Mouse (Mus musculus) ZHBTc4 (cell line): ENCODE measurements around the gene Olr1.
A peak's percentile ranks its signal among the peaks of the same experiment; 100 is the strongest.

Source experiments
- DNase-seq: peaks from one replicate; pipeline ENCODE4 v3.0.0-alpha.2; 2011; ENCODE audit warnings: low read depth, low spot score

Gene Olr1

GRCm38 (mm10) chr6:129507024-129507423 lies at the start of gene Olr1:
Gene Olr1, minus strand, starts transcription at chr6:129507165.
- no peak for DNase-seq

- DNase-seq = no peak
Observed at GRCm38 (mm10) chr6:129548009-129548408, 41.0 kb upstream of the Olr1 start.

DNA sequence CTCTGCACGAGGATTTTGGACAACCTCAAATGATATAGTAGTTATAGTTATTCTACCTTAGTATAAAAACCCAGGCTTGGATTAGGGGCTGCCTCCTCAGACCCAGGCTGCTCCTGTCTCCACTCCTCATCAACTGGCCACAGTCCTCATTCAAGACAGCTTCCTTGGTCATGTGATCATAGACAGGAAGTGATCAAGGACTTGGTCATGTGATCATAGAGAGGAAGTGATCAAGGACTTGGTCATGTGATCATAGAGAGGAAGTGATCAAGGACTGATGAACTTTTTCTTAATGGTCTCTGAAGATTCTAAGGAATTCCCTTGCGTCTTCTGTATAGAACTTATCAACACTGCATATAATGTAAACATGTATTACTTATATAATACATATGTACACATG lies 40.3 kb upstream of the Olr1 start:
- no peak for DNase-seq

DNA sequence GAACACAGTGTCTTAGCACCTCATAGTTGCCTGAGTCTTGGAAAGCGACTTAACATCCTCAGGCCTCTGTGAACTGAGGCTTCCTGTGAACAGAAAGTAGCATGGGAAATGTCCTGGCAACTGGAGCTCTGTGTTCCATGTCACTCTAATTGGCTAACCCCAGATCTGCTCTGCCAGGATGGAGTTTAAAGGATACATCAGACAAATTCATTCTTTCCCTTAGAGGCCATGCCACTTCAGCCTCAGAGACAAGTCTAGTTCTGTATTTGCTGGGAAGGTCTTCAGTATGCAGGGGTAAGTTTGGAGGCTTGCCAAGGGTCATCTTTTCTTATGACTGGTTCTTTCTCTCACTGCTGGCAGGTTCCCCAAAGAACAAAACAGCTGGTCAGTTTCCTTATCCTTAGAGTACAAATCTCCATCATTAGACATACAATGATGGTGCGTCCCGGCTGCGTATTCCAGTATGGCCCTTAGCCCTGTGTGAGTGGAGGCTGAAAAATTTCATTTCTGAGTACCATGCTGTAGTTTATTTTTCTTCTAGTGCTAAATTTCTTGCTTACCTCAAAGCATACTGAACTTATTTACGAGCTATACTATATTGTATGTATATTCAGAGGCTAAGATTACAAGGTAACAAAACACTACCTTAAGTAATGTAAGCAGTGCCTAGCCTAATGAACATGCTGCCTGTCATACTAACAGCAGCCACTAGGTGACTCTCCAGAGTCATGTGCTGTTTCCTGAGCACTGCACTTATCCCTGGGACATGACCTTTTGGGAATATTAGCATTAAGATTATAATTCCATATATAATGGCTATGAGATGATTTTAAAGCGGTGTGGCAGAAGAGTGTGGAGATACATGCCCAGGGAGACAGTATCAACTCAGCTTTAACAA lies 37.0 kb upstream of the Olr1 start:
- peak; percentile 71 for DNase-seq

DNA sequence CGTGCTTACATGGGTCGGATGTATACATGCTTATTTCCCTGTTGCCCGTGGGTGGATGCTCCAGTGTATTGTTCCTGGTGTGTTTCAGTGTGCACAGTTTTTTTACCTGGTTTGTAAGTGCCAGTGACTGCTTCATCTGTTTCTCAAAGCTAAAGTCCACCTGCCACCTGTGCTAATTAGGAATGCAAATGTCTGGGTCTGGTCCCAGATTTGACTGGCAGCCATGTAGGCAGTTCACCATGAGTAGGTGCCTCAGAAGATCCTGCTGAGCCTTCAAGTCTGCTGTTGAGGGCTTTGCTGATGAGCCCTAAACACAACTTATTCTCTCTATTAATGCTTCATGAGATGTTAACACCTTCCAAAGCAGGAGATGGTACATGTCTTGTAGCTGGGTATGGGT lies 35.6 kb upstream of the Olr1 start:
- DNase-seq = no peak

- no peak for DNase-seq
Observed at GRCm38 (mm10) chr6:129541931-129542330, 35.0 kb upstream of the Olr1 start.

DNA sequence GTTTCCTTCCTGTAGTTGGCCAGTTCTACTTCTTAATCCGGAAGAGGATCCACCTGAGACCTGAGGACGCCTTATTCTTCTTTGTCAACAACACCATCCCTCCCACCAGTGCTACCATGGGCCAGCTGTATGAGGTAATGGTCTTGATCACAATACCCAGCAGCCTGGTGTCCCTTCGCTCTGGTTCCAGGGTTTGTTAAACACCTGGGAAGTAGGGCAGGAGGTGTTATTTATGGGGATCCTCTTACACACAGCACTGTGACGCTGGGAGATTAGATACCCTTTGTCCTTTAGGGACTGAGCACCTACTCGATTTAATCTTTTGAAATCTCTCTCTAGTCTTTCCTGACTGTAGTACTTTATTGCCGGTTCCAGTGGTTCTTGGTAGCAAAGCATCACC lies 31.6 kb upstream of the Olr1 start:
- no peak for DNase-seq

DNA sequence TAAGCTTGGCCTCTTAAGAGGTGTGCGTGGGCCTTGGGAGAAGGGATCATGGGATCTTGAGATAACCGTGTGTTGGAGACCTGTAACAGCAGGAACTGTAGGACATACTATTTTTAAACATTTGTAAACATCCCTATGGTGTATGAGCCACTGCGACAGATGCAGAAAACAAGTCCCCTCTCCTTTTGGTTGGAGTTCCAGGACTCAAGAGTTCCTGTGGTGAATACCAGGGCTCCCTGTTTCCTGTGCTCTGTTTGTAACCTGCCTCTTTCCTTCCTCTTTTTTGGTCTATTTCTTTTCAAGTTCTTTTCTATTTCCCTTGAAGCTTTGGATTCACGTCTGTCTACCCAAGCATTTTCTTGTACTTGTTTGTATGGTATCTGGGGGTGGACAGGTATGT lies 28.8 kb upstream of the Olr1 start:
- no peak for DNase-seq

DNA sequence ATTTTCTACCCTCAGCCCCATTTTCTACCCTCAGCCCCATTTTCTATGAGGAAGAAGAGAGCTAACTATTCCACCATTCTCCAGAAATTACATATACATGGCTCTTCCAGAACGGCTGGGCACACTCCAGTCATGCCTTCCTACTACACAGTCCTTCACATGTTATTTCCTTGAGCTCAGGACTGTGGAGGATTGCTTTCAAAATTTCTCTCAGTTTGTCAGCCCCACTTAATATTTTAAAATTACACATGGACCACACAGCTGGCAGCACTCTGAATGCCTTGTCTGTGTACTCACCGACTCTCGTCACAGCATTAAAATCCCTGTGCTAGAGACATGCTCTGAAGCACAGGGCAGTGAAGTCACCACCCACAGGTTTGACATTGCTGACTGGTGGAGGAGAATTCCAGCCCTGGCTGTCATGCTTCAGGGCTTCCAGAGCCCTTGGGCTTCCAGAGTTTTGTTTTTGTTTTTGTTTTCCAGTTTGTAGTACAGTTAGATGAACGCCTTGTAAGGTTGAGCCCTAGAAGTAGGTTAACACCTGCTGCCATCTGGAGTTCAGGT lies 27.7 kb upstream of the Olr1 start:
- DNase-seq = no peak

DNA sequence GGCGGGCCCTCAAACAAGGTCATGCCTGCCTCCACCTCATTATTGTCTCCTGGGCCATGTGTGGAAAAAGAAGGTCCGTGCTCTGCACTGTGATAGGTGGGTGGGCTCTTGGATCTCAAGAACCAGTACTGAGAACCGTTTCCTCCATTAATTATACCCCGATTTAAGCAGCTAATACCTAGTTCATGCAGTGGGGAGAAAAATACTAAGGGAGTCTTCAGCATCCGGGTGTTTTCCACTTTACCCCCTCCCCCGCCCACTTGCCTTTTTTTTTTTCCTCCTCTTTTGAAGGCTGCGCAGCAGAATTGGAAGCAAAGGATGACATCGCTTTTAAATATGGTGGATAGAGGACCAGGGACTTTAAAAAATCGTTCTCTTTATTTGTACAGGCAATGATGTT lies 27.1 kb upstream of the Olr1 start:
- no peak for DNase-seq

DNA sequence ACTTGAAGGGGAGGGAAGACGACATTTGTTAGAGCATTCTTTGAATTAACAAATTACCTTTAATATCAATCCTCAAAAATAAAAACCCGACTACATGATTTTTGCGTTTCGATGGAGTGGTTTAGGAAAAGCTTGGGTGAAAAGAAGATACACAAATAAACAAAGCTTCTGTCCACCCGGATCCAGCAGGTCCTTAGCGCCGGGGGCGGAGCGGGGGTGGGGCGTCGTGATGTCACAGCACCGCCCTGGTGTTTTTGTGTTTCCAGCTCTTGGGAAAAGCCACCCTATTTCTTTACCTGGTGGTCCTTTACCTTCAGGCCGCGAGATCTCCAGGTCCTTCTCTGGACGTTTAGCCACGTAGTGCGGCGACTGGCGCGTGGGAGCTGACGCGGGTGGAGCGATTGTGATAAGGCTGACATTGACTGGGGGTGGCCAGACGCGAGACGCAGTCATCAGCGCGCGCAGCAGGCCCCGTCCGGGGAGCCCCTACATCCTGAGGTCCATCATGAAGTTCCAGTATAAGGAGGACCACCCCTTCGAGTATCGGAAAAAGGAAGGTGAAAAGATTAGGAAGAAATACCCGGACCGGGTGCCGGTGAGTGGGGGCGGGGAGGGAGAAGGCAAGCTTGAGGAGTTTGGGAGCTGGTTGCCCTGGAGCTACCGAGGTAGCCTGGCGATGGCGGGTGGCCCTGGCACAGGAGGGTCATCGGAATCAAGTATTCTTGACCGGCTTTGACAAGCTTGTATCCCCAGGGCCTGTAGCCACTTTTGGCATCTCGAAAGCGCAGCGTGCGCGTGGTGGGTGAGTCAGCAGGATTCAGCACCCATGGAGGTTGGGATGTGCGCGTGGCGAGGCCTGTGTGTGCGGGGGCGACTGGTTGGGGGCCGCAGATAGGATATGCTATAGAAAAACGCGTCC lies 26.2 kb upstream of the Olr1 start, which contains the start of gene Gabarapl1:
Gabarapl1 (plus strand) TSS at position 219 of the 919 bp plus-strand sequence.
- peak; percentile 85 for DNase-seq

DNA sequence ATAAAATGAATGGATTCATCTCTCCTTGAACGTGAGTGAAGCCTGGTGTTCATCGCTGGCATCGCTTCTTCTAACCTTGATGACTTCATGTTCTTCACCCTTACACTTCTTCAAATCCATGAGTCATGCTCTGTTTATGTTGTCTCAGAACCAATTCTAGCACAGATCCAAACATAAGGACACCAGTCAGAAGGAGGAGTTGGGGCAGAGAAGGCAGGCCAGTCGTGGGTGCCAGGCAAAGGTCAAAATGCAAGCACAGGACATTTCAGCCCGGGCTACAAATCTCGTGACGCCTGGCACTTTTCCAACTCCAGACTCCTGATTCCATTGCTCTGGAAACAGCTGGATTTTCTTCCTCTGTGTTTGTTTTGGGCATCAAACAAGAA lies 25.6 kb upstream of the Olr1 start:
- DNase-seq = peak; percentile 72

GRCm38 (mm10) chr6:129530261-129530660 lies 23.3 kb upstream of the Olr1 start:
- no peak for DNase-seq

DNA sequence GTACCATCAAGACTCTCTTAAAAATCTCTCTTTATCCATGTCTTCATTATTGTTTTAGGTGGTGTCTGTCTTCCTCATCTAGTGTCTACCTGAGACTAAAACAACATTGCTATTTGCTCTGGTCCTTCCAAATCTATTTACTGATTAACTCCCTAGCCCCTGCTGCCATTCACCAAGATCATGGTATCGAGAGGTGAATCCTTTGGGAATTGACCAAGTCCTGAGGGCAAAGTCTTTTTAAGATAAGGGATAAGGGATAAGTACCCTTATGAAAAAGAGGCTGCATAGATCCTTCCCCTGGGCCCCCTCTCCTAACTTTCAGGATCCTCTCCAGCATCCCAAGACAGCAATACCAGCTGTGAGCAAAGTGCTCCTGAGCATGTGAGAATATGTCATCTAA lies 22.6 kb upstream of the Olr1 start:
- no peak for DNase-seq

GRCm38 (mm10) chr6:129527416-129527815 lies 20.5 kb upstream of the Olr1 start:
- no peak for DNase-seq

DNA sequence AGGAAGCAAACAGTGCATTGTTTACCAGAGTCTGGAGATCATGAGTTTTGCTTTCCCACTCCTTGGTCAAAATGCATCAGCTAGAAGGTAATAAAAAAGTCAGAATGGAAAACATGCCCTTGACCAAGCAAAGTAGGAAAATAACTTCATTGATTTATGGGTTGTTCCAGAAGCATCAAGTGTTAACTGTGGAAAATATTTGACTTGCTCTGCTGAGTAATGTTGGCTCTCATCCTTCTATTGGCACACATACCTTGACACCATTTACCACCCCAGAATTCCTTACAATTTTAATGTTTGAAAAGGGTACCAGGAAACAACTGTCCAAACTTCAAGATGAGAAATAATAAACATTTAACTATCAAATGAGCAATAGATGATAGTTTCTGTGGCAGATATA lies 19.1 kb upstream of the Olr1 start:
- no peak for DNase-seq

DNA sequence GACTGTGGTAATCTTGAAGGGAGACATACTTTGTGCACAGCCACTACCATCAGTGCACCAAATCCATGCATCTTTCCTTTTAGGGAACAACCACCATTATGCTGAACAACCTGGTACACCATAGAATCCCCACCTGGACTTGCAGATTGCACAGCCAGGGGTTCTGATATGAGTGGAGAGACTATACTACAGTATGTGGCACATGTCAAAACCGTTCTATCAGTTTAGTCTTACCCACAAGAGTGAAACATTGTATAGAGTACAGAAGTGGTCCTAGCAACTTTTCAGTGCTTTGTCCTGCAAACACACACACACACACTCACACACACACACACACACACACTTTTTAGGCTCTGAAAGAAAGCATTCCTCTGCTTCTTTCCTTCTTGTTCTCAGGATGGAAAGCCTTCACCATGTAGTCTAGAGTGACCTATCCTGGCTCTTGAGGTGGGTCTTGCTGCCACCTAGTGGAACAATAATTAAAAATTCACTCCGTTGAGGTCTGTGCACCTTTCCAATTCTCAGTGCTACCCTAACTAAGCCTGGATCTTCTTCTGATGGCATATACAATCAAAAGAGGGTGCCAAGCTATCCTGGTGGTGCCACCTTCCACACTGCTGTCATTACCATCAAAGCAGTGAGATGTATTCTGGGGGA lies 10.9 kb upstream of the Olr1 start:
- peak; percentile 35 for DNase-seq

DNA sequence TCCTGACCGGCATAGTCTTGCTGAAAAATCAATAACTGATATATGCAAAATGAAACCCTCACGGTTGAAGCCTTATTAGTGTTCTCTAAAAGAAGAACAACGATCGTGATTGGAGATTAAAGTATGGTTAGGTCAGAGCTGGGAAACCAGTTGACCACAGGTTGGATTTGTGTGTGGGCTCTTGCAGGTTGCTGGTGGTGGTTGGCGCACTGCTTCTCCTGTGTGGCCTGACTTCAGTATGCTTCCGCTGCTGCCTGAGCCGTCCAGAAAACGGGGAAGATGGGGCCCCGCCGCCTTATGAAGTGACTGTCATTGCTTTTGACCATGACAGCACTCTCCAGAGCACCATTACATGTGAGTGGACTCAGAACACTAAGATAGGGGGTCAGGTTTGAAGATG lies 9.4 kb upstream of the Olr1 start:
- DNase-seq = no peak

DNA sequence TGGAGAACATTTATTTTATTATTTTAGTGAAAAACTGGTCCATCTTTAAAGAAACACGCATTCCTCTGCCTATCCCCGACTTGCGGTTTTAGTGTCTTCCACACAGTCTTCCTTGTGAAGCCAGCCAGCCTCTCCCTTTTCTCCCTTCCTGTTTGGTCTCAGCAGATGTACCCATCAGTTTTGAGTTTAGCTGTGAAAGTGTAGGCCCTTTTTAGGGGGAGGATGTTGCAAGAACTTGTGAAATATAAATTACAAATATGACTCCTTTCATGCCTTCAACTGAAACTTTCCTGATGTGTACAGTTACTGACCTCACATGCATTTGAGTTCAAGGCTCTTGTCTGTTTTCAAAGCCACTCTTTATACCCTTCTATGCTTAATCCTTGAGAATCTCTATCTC lies 8.1 kb upstream of the Olr1 start:
- DNase-seq = no peak

GRCm38 (mm10) chr6:129514376-129514775 lies 7.4 kb upstream of the Olr1 start:
- DNase-seq = no peak

- no peak for DNase-seq
Observed at GRCm38 (mm10) chr6:129513409-129513808, 6.4 kb upstream of the Olr1 start.

DNA sequence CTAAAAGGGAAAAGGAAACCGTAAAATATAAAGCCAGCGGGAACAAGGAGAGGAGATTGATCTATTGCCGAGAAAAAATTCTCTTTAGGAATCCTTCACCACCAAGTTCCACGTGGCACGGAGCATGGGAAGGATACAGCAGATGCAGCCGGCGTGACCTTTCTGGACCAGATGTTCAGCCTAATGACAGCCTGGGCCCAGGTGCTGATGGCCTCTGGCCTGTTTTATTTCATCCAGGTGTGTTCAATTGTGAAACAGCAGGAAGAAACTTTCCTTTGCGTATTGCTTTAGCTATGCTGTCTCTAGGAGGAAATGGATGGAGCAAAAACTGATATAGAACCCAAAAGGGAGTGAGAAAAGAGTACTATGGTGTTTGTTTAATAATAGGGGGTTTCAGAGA lies 5.9 kb upstream of the Olr1 start:
- DNase-seq = no peak
